Mouse (Mus musculus) hindbrain, postnatal 0 days (tissue): Measurements from ENCODE around the gene Wdr45. TPM values are rescaled to one million over a fixed set of nuclear protein-coding genes. Genes with fewer than 3 reads are reported as not detected.

Source experiments
- ATAC-seq: fragments of 200-750 bp; cut with Nextera tagmentation; 2 replicates; pipeline ENCODE4 v1.8.0; 2017; ENCODE audit warnings: mild to moderate bottlenecking, moderate TSS enrichment, moderate library complexity
- DNase-seq: peaks from one replicate; pipeline ENCODE4 v3.0.0-alpha.2; 2015; ENCODE audit warnings: low spot score
- H3K27ac ChIP-seq: fragments of 300-500 bp; sonication (generic); 2 replicates; pipeline ENCODE4 v1.5.1; 2014; ENCODE audit warnings: mild to moderate bottlenecking
- H3K27me3 ChIP-seq: fragments of 300-500 bp; sonication (generic); 2 replicates; pipeline ENCODE4 v1.6.1; 2014; ENCODE audit warnings: low read length, mixed read lengths; ENCODE audit not compliant: insufficient read depth
- H3K36me3 ChIP-seq: fragments of 300-500 bp; sonication (generic); 2 replicates; pipeline ENCODE4 v1.6.1; 2014; ENCODE audit warnings: low read length, mixed read lengths; ENCODE audit not compliant: insufficient read depth
- H3K4me1 ChIP-seq: fragments of 300-500 bp; sonication (generic); 2 replicates; pipeline ENCODE4 v1.6.1; 2014; ENCODE audit warnings: antibody characterized with exemption, low read length, mixed read lengths; ENCODE audit not compliant: insufficient read depth
- H3K4me2 ChIP-seq: fragments of 300-500 bp; sonication (generic); 2 replicates; pipeline ENCODE4 v1.6.1; 2014; ENCODE audit warnings: low read depth, mild to moderate bottlenecking, low read length, moderate library complexity, mixed read lengths
- H3K4me3 ChIP-seq: fragments of 300-500 bp; sonication (generic); 2 replicates; pipeline ENCODE4 v1.5.1; 2014; ENCODE audit warnings: low read length
- H3K9ac ChIP-seq: fragments of 300-500 bp; sonication (generic); replicated peaks from 2 replicates; pipeline ENCODE4 v1.6.1; 2014; ENCODE audit warnings: mild to moderate bottlenecking, low read length, moderate library complexity, mixed read lengths
- H3K9me3 ChIP-seq: fragments of 300-500 bp; sonication (generic); 2 replicates; pipeline ENCODE4 v1.6.1; 2016; ENCODE audit warnings: low read length, mixed read lengths
- CTCF ChIP-seq: IDR thresholded peaks from 2 replicates; pipeline ENCODE4 v1.5.1; 2016; ENCODE audit warnings: antibody characterized with exemption, control low read depth, low read depth
- WGBS: fragments of 180-500 bp; shearing (Covaris S2); extraction: QIAGEN DNeasy Blood & Tissue Kit; methylation state at CpG from one replicate; pipeline ENCODE4 v1.1.7; 2014; 5-methylcytosine and 5-hydroxymethylcytosine counted together
- polyA plus RNA-seq: library from polyadenylated mRNA; unstranded; fragments of >200 nt; fragmentation: Nextera tagmentation; extraction: Ambion mirVana; gene quantifications from 2 replicates; pipeline ENCODE4 v1.2.1, GENCODE M21; 2015
- total RNA-seq: library from RNA; depleted of rRNA; stranded (reverse); fragments of >200 nt; gene quantifications from 2 replicates; pipeline ENCODE4 v1.2.3, GENCODE M21; 2014

Wdr45 gene
- total and polyA plus RNA-seq, 2 experiments from 2014 or later: 33.2 to 34.0 TPM

DNA sequence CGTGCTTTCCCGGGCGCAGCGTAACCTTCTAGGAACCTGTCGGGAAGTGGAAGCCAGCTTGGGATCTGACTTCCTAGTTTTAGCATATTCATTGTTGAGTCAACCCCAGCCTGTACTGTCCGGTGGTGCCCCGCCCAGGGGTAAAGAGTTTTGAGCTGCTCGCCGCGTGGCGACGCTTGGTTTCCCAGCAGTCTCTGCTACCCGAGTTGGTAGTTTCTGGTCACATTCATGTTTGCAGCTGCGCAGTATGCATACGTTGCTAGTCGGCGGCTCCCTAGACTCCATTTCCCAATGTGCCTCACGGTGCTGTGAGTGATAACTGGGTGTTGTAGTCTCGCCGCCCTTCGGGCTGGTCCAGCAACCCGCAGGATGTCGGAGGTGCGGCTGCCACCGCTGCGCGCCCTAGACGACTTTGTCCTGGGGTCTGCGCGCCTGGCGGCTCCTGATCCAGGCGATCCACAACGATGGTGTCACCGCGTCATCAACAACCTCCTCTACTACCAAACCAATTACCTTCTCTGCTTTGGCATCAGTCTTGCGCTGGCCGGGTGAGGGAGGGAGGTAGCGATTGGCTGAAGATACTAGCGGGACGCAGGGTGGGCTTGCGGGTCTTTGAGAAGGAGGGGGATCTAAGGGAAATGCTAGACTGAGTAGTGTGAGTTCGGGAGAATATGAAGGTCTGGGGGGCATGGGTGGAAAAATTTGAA lies 14.2 kb downstream of the Wdr45 start, which contains the start of gene Praf2:
Gene Praf2 (plus strand): TSS at position 225 of the 707 bp plus-strand sequence.
- DNase-seq: peak; percentile 90
- Histone ChIP-seq H3K9ac (peak within 1 kb of the TSS; percentile 43), H3K4me2 (peak within 1 kb of the TSS; percentile 55), H3K9me3 (no peaks in the 10 kb centered on the region), H3K27ac (peak within 1 kb of the TSS; percentile 76), H3K36me3 (no peaks in the 10 kb centered on the region), H3K4me1 (no peaks in the 10 kb centered on the region), H3K27me3 (no peaks in the 10 kb centered on the region), H3K4me3 (peak within 1 kb of the TSS; percentile 42)
- WGBS: 32% methylated on average over 42 of the region's 42 CpGs
- ATAC-seq: peak; percentile 95
- peak; percentile 13; the same call in 1 of the 2 replicates for TF ChIP-seq CTCF

DNA sequence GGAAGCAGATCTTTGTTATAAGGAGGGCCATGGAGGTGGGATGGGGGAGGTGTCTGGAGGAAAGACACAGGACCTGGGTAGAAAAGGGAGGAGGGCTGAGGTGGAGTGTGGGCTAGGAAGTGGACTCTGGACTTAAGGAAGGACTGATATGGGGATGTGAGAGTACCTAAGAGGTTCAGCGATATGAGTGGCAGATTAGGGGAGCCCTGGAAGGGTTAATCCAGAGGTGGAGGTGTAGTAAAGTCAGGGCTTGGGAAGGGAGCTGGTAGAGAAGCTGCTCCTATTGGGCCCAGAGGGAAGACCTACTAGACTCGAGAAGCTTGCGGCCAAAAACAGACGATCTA lies 14.8 kb downstream of the Wdr45 start:
- no peaks in the 10 kb centered on the region for H3K27me3 ChIP-seq
- peak overlapping the region; percentile 76 for H3K27ac ChIP-seq
- no peaks in the 10 kb centered on the region for H3K9me3 ChIP-seq
- H3K9ac ChIP-seq: peak overlapping the region; percentile 43
- no peaks in the 10 kb centered on the region for H3K36me3 ChIP-seq
- 43% methylated on average over 4 of the region's 4 CpGs for WGBS
- no peak; the same call in 1 of the 2 replicates for ATAC-seq
- no peak for DNase-seq
- no peaks in the 10 kb centered on the region for H3K4me1 ChIP-seq
- H3K4me2 ChIP-seq: peak overlapping the region; percentile 55
- H3K4me3 ChIP-seq: peak overlapping the region; percentile 42
- no peak for TF ChIP-seq CTCF

DNA sequence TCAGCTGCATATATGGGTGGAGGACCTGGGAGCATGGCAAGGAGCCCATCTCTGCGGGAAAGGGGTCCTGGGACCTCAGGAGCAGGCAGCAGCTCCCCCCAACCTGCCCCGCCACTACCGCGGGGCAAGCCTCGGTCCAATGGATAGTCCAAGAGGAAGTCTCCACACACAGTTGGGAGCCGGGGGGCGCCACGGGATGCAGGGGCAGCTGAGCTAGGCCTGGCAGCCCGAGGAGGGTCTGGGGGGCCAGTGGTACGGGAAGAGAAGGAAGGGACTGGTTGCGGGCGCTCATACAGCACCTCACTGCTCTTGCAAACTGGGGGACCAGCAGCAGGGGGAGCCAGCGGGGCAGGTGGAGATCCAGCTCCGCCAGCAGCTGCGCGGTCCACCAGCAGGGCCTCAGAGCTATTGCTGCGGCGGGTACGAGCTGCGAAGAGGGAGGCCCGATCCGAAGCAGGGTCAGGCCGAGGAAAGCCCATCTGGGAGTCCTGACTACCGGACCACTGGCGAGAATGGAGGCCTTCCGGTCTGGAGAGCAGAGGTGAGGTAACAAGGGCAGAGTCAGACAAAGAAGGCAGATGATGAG lies 19.5 kb downstream of the Wdr45 start:
- Histone ChIP-seq H3K4me3 (no peak overlapping the region), H3K27me3 (no peaks in the 10 kb centered on the region), H3K9me3 (no peaks in the 10 kb centered on the region), H3K36me3 (no peaks in the 10 kb centered on the region), H3K9ac (no peak overlapping the region), H3K4me2 (no peak overlapping the region), H3K27ac (no peak overlapping the region), H3K4me1 (no peaks in the 10 kb centered on the region)
- WGBS: 40% methylated on average over 25 of the region's 26 CpGs
- ATAC-seq (peak; percentile 55; the same call in 1 of the 2 replicates), DNase-seq (peak; percentile 53)
- TF ChIP-seq CTCF: peak; percentile 66

DNA sequence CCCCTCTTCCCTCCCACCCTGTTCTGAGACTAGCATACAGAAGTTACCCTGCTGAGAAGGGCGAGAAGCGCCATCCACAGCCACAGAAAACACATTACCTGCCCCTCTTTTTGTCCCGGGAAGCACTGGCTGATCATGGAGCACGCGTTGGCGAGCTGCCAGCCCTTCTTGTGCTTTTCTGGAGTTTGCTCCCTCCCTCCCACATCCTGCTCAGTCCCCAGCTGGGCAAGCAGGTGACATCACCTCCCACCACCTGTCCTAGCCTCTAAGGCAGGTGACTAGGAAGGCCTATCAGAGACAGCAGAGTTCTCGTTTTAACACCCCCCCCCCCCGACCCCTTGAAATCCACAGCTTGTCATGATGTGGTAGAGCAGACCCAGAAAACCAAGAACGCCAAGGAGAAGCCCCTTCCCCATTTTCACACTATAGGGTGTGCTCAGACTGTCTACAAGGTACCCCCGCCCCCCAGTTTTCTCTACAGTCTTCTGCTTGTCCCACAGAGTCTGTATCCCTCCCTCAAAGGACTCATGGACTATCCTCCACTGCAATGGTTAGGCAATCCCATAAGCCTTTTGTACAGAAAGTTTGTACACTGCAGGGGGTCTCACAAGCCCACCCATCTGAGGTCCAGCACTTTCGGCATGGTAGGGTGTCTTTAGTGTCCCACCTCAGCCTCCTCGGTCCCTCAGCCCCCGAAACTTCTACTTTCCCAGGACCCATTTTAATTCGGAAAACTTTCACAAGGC lies 25.4 kb downstream of the Wdr45 start:
- peak; percentile 41 for DNase-seq
- no peaks in the 10 kb centered on the region for H3K4me1 ChIP-seq
- H3K9ac ChIP-seq: no peak overlapping the region
- no peak overlapping the region for H3K4me3 ChIP-seq
- WGBS: 71% methylated on average over 14 of the region's 14 CpGs
- H3K9me3 ChIP-seq: no peaks in the 10 kb centered on the region
- no peak for TF ChIP-seq CTCF
- H3K4me2 ChIP-seq: no peak overlapping the region
- ATAC-seq: peak; percentile 50; the same call in 1 of the 2 replicates
- no peaks in the 10 kb centered on the region for H3K27me3 ChIP-seq
- H3K36me3 ChIP-seq: no peaks in the 10 kb centered on the region
- H3K27ac ChIP-seq: no peak overlapping the region

DNA sequence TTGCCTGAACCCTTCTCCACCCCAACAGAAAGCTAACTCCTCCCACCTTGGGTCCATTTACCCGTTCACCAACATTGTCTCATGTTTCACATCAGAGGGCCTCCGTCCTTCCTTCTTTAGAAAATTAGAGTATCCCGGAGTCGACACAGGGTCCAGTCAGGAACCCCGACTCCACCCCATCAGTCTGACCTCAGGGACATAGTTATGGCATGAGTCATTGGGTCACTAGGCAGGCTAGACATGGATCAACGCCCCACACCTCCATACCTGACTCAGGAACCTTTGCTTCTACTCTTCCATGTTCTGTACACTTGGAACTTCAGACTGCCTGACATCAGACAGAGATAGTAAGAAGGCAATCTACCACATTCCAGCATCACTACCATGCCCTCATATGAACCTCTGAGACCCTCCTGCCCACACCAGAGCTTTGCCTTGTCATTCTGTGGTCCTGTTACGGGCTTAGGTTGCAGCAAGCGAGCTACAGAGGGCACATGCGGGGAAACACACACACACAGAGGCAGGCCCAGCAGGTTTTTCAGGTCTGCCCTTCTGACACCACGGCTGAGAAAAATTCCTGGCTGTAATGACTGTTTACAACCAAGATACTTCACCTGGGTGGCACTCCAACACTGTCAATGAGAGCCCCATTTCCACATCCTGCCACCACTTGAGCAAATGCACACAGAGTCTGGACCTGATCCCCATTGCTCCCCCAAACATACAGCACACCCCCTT lies 26.1 kb downstream of the Wdr45 start:
- TF ChIP-seq CTCF: no peak
- Histone ChIP-seq H3K36me3 (no peaks in the 10 kb centered on the region), H3K4me3 (no peak overlapping the region), H3K27ac (no peak overlapping the region), H3K4me2 (no peak overlapping the region), H3K4me1 (no peaks in the 10 kb centered on the region), H3K27me3 (no peaks in the 10 kb centered on the region), H3K9me3 (no peaks in the 10 kb centered on the region), H3K9ac (no peak overlapping the region)
- ATAC-seq: no peak
- WGBS: 77% methylated on average over 10 of the region's 10 CpGs
- DNase-seq: no peak

DNA sequence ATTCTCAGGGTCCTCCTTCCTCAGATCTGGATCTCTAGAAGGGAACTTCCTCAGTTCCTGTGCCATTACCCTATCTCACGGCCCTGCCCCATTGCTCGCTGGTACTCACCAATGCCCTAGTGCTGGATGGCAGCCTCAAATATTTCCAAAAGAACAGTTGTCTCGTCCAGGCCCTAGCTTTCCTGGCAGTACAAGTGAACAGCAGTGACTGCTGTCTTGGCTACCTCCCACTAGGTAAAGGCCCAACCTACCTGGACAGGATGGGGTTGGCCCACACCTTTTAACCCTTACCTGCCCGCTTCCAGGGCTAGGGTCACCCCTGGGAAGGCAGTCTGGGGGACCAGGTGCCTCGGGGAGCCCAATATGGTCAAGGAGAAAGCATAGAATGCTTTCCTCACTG lies 27.0 kb downstream of the Wdr45 start:
- no peak overlapping the region for H3K9ac ChIP-seq
- H3K4me3 ChIP-seq: no peak overlapping the region
- WGBS: 70% methylated on average over 5 of the region's 5 CpGs

More for the DNA sequence above, 27.0 kb downstream of the Wdr45 start:
- no peaks in the 10 kb centered on the region for H3K36me3 ChIP-seq
- TF ChIP-seq CTCF: no peak
- no peaks in the 10 kb centered on the region for H3K27me3 ChIP-seq
- H3K4me1 ChIP-seq: no peaks in the 10 kb centered on the region
- ATAC-seq (no peak), DNase-seq (no peak)
- H3K9me3 ChIP-seq: no peaks in the 10 kb centered on the region
- H3K4me2 ChIP-seq: no peak overlapping the region
- H3K27ac ChIP-seq: no peak overlapping the region
